Mouse (Mus musculus) testis, adult 2 months (tissue): ENCODE results near the gene Hydin.

Experiments used
- CTCF ChIP-seq: fragments of 200-500 bp; IDR thresholded peaks from 2 replicates; pipeline ENCODE4 v1.5.1; 2012; ENCODE audit warnings: low read depth, mild to moderate bottlenecking, inconsistent platforms, low read length, moderate library complexity; ENCODE audit not compliant: control insufficient read depth, insufficient read depth, insufficient replicate concordance
- POLR2A ChIP-seq: fragments of 200-500 bp; IDR thresholded peaks from 2 replicates; pipeline ENCODE4 v1.6.1; 2012; ENCODE audit warnings: low read depth, mild to moderate bottlenecking, inconsistent platforms, low read length, moderate library complexity; ENCODE audit not compliant: control insufficient read depth

DNA sequence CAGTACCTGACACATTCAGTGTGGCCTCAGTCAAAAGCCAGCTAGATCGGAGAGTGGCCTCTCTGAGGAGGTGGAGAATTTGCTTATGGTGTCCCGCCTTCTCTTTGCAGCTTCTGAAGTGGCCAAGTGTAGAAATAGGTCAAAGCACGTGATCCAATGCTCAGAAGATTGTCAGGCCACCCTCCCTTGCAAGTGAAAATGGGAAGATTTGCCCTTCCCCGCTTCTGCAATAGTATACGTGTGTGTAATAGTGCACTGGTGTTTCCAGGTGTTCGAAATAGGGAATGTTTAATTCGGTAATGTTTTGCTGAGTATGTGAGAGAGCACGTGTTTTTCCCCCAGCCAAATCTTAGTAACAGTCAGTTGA is 352.4 kb downstream of the Hydin start:
- TF ChIP-seq CTCF (no peak), POLR2A (no peak)
